Mouse (Mus musculus): ENCODE measurements around the gene Pebp1. TPM values are rescaled to one million over a fixed set of nuclear protein-coding genes. Genes with fewer than 3 reads are reported as not detected.
A peak's percentile ranks its signal among the peaks of the same experiment; 100 is the strongest.

Pebp1 gene
- total and polyA plus RNA-seq, 3 experiments, result 210 to 1,716 (median 337) TPM

DNA sequence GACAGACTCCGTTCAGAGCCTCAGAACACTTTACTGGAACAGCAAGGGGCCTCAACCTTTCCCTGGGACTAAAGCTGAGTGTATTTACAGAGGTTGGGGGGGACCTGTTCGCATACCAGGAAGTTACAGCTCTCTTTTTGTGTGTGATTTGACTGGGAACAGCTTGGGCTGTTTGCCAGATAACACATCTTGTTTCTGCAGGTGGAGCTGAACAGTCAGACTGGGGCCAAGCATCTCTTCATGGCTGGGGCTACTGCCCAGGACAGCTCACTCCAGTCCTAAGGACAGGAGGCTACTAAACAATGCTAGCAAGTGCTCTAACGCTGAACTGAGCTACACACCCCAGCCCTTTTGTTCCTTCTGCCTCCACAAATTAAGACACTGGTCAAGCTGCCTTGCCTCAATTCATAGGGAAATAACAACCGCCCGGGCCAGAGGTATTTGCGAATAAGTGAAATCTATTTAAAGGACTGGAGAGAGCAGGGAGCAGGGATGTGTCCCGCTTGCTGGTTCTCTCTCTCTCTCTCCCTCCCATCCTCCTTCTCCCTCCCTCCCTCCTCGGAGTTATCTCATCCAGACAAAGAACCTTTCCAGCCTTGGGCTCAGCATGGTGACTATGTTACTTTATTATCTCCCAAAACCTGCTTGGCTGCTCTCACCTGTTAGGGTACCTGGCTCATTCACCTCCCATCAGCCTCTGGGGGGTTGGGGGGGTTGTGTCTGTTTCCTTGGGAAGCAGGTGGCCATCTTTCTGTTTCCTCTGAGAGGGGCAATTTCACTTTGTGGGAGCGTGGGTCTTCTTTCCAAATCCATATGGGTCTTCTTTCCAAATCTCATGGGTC is 27.4 kb upstream of the Pebp1 start:
- ATAC-seq (ENCODE audit: extremely low read depth, insufficient number of reproducible peaks, low FRiP score, poor library complexity, severe bottlenecking), result no peak
- Histone ChIP-seq H3K4me1 (ENCODE audit: insufficient read depth, low read depth, low read length) (no peaks in the 10 kb centered on the region), H3K9me3 (replicated peaks) (peaks cover 9% of the 10 kb centered on the region), H3K27me3 (ENCODE audit: insufficient read depth, low read length) (peaks cover 6% of the 10 kb centered on the region), H3K36me3 (replicated peaks) (no peaks in the 10 kb centered on the region), H3K4me3 (ENCODE audit: low read depth, low read length) (no peak overlapping the region)
- TF ChIP-seq GATA2 (IDR thresholded peaks at IDR 0.05; ENCODE audit: borderline replicate concordance, low read depth, low read length) (no peak), GATA1 (IDR thresholded peaks at IDR 0.05; ENCODE audit: borderline replicate concordance, low read length) (no peak), POLR2AphosphoS5 (IDR thresholded peaks at IDR 0.05; ENCODE audit: insufficient replicate concordance, low read depth, low read length) (no peak), TAL1 (conservative IDR thresholded peaks at IDR 0.05; ENCODE audit: low read depth, low read length) (no peak), CTCF (IDR thresholded peaks at IDR 0.05; ENCODE audit: low read depth, low read length) (no peak)
- DNase-seq (ENCODE audit: low spot score), result no peak

DNA sequence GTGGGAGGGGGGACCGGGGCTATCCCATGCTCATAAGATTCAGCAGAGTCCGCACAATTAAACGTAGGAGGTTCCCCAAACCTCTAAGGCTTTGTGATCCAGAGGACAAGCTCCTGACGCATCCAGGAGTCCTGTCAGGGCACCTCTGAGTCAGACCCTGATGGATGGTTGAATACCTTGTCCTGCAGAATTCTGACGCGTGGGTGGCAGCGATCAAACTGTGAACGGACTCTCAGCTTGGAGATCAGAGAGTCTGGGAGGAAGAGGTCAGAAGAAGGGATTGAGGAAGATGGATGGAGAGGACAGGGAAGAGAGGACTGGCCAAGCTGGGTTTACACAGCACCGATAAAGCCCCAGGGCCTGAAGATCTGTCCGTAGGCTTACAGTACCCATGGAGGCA is 26.5 kb upstream of the Pebp1 start:
- peaks cover 2% of the 10 kb centered on the region for H3K9me3 ChIP-seq (replicated peaks)
- ATAC-seq (ENCODE audit: extremely low read depth, insufficient number of reproducible peaks, low FRiP score, poor library complexity, severe bottlenecking), result no peak
- DNase-seq (ENCODE audit: low spot score), result no peak
- H3K4me3 ChIP-seq (ENCODE audit: low read depth, low read length), result no peak overlapping the region
- H3K4me1 ChIP-seq (ENCODE audit: insufficient read depth, low read depth, low read length), result no peaks in the 10 kb centered on the region
- H3K27me3 ChIP-seq (ENCODE audit: insufficient read depth, low read length), result peaks cover 2% of the 10 kb centered on the region; the same call in 1 of the 2 replicates
- no peaks in the 10 kb centered on the region for H3K36me3 ChIP-seq (replicated peaks)
- TF ChIP-seq GATA1 (IDR thresholded peaks at IDR 0.05; ENCODE audit: borderline replicate concordance, low read length), result no peak
- no peak for TF ChIP-seq GATA2 (IDR thresholded peaks at IDR 0.05; ENCODE audit: borderline replicate concordance, low read depth, low read length)
- no peak for TF ChIP-seq POLR2AphosphoS5 (IDR thresholded peaks at IDR 0.05; ENCODE audit: insufficient replicate concordance, low read depth, low read length)
- no peak for TF ChIP-seq TAL1 (conservative IDR thresholded peaks at IDR 0.05; ENCODE audit: low read depth, low read length)
- no peak for TF ChIP-seq CTCF (IDR thresholded peaks at IDR 0.05; ENCODE audit: low read depth, low read length)

DNA sequence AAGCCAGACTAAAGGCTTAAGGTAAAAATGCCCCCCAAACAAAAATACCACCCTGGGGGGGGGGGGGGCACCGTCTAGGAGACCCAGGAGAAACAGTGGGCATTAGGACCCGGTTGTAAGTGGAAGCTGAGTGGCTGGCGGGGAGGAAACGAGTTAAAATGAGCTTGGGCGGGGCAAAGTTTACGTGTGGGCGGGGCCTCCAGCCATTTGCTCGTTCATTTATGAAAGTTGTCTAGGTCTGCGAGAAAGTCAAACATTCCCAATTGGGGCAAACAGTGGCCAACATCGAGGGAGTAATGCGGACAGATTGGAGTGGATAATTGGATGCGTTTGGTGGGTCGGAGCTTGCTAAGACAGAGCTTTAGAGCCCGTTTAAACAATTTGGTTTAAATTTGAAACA is 26.0 kb upstream of the Pebp1 start:
- peaks cover 2% of the 10 kb centered on the region; the same call in 1 of the 2 replicates for H3K27me3 ChIP-seq (ENCODE audit: insufficient read depth, low read length)
- TF ChIP-seq POLR2AphosphoS5 (IDR thresholded peaks at IDR 0.05; ENCODE audit: insufficient replicate concordance, low read depth, low read length) (no peak), GATA2 (IDR thresholded peaks at IDR 0.05; ENCODE audit: borderline replicate concordance, low read depth, low read length) (no peak), GATA1 (IDR thresholded peaks at IDR 0.05; ENCODE audit: borderline replicate concordance, low read length) (no peak), CTCF (IDR thresholded peaks at IDR 0.05; ENCODE audit: low read depth, low read length) (no peak), TAL1 (conservative IDR thresholded peaks at IDR 0.05; ENCODE audit: low read depth, low read length) (no peak)
- no peak overlapping the region for H3K4me3 ChIP-seq (ENCODE audit: low read depth, low read length)
- no peaks in the 10 kb centered on the region for H3K4me1 ChIP-seq (ENCODE audit: insufficient read depth, low read depth, low read length)
- H3K9me3 ChIP-seq (replicated peaks), result no peaks in the 10 kb centered on the region
- ATAC-seq (ENCODE audit: extremely low read depth, insufficient number of reproducible peaks, low FRiP score, poor library complexity, severe bottlenecking) (no peak), DNase-seq (ENCODE audit: low spot score) (no peak)
- H3K36me3 ChIP-seq (replicated peaks), result no peaks in the 10 kb centered on the region

DNA sequence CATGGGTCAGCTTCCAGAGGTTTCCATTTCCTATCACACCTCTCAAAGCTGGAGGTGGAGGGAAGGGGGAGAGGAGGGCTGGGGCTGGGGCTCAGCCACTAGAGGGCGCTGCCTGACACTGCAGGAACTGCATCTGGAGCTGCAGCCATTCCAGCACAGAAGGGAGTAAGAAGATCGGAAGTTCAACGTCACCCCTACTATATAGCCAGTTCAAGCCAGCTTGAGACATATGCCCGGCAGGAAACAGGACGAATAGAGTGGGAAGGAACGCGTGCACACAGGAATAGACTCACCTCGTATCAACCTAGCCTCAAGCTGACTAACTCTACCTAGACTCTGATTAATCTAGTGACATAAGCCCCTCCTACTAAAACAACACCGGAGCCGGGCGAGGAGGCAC is 20.3 kb upstream of the Pebp1 start:
- Histone ChIP-seq H3K27me3 (ENCODE audit: insufficient read depth, low read length) (peaks cover 14% of the 10 kb centered on the region), H3K9me3 (replicated peaks) (peaks cover 3% of the 10 kb centered on the region; the same call in 1 of the 2 replicates), H3K36me3 (replicated peaks) (no peaks in the 10 kb centered on the region), H3K4me1 (ENCODE audit: insufficient read depth, low read depth, low read length) (peaks cover 10% of the 10 kb centered on the region), H3K4me3 (ENCODE audit: low read depth, low read length) (no peak overlapping the region)
- peak; percentile 84 for TF ChIP-seq CTCF (IDR thresholded peaks at IDR 0.05; ENCODE audit: low read depth, low read length)
- no peak for TF ChIP-seq TAL1 (conservative IDR thresholded peaks at IDR 0.05; ENCODE audit: low read depth, low read length)
- ATAC-seq (ENCODE audit: extremely low read depth, insufficient number of reproducible peaks, low FRiP score, poor library complexity, severe bottlenecking) (peak; percentile 49; the same call in 1 of the 2 replicates), DNase-seq (ENCODE audit: low spot score) (peak; percentile 63)

DNA sequence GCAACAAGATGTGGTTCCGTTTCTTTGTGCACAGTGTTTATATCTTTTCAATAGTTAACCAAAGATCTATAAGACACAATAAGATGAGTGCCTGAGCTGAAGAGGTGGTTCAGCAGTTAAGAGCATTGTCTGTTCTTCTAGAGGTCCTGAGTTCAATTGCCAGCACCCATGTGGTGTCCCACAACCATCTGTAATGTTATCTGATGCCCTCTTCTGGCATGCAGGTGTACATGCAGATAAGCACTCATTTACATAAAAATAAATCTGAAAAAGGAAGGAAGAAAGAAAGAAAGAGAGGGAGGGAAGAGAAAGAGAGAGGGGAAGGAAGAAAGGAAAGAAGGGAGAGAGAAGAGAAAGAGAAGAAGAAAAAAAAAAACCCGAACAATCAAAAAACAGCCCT is 19.4 kb upstream of the Pebp1 start:
- no peak overlapping the region for H3K4me3 ChIP-seq (ENCODE audit: low read depth, low read length)
- H3K9me3 ChIP-seq (replicated peaks), result peaks cover 3% of the 10 kb centered on the region; the same call in 1 of the 2 replicates
- no peak for TF ChIP-seq TAL1 (conservative IDR thresholded peaks at IDR 0.05; ENCODE audit: low read depth, low read length)
- no peak for TF ChIP-seq GATA1 (IDR thresholded peaks at IDR 0.05; ENCODE audit: borderline replicate concordance, low read length)
- no peak for TF ChIP-seq POLR2AphosphoS5 (IDR thresholded peaks at IDR 0.05; ENCODE audit: insufficient replicate concordance, low read depth, low read length)
- TF ChIP-seq GATA2 (IDR thresholded peaks at IDR 0.05; ENCODE audit: borderline replicate concordance, low read depth, low read length), result no peak
- TF ChIP-seq CTCF (IDR thresholded peaks at IDR 0.05; ENCODE audit: low read depth, low read length), result no peak
- DNase-seq (ENCODE audit: low spot score) (no peak), ATAC-seq (ENCODE audit: extremely low read depth, insufficient number of reproducible peaks, low FRiP score, poor library complexity, severe bottlenecking) (no peak)
- no peaks in the 10 kb centered on the region for H3K36me3 ChIP-seq (replicated peaks)
- H3K4me1 ChIP-seq (ENCODE audit: insufficient read depth, low read depth, low read length), result peaks cover 10% of the 10 kb centered on the region
- H3K27me3 ChIP-seq (ENCODE audit: insufficient read depth, low read length), result peaks cover 15% of the 10 kb centered on the region

DNA sequence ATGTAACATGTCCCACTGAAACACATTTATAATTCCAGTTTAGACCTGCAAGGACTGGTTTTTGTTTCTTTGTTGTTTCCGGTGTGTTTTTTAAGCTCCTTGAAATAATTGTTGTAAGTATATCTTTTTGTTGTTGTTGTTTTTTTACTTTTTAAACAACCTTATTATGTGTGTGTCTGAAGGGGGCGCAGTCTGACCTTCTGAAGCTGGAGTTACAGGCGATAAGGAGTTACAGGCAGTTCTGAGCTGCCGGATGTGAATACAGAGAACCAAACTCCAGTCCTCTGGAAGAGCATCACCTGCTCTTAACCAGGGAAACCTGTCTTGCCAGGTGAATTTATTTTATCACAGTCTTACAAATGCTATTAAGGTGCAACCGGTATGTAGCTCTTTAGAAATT is 18.3 kb upstream of the Pebp1 start:
- peaks cover 10% of the 10 kb centered on the region for H3K4me1 ChIP-seq (ENCODE audit: insufficient read depth, low read depth, low read length)
- H3K4me3 ChIP-seq (ENCODE audit: low read depth, low read length), result no peak overlapping the region
- DNase-seq (ENCODE audit: low spot score) (no peak), ATAC-seq (ENCODE audit: extremely low read depth, insufficient number of reproducible peaks, low FRiP score, poor library complexity, severe bottlenecking) (no peak)
- peaks cover 3% of the 10 kb centered on the region; the same call in 1 of the 2 replicates for H3K9me3 ChIP-seq (replicated peaks)
- TF ChIP-seq CTCF (IDR thresholded peaks at IDR 0.05; ENCODE audit: low read depth, low read length) (no peak), GATA2 (IDR thresholded peaks at IDR 0.05; ENCODE audit: borderline replicate concordance, low read depth, low read length) (no peak), POLR2AphosphoS5 (IDR thresholded peaks at IDR 0.05; ENCODE audit: insufficient replicate concordance, low read depth, low read length) (no peak), GATA1 (IDR thresholded peaks at IDR 0.05; ENCODE audit: borderline replicate concordance, low read length) (no peak), TAL1 (conservative IDR thresholded peaks at IDR 0.05; ENCODE audit: low read depth, low read length) (no peak)
- H3K36me3 ChIP-seq (replicated peaks), result no peaks in the 10 kb centered on the region
- peaks cover 15% of the 10 kb centered on the region for H3K27me3 ChIP-seq (ENCODE audit: insufficient read depth, low read length)
